Mouse (Mus musculus) C2C12 (cell line): Measurements from ENCODE around the gene Cyba. TPM values are rescaled to one million over a fixed set of nuclear protein-coding genes. Genes with fewer than 3 reads are reported as not detected.

Source experiments
- H3K27me3 ChIP-seq: one replicate; pipeline ENCODE4 v1.6.1; 2011; ENCODE audit not compliant: control insufficient read depth, insufficient read depth, insufficient read length
- H3K36me3 ChIP-seq: one replicate; pipeline ENCODE4 v1.6.1; 2011; ENCODE audit not compliant: control insufficient read depth, insufficient read depth
- H3K4me3 ChIP-seq: one replicate; pipeline ENCODE4 v1.5.1; 2011; ENCODE audit warnings: mild to moderate bottlenecking, control low read depth; ENCODE audit not compliant: poor library complexity, insufficient read depth, severe bottlenecking
- H3K79me2 ChIP-seq: one replicate; pipeline ENCODE4 v1.6.1; 2011; ENCODE audit not compliant: control insufficient read depth, insufficient read depth
- H3K79me3 ChIP-seq: one replicate; pipeline ENCODE4 v1.6.1; 2011; ENCODE audit warnings: low read depth, control low read depth
- H3ac ChIP-seq: one replicate; pipeline ENCODE3; 2011; ENCODE audit warnings: low read depth; ENCODE audit not compliant: control insufficient read depth, insufficient read length
- CEBPB ChIP-seq: IDR thresholded peaks from one replicate; pipeline ENCODE4 v1.6.1; 2011; ENCODE audit warnings: low read depth, mild to moderate bottlenecking, control low read depth, moderate library complexity
- CTCF ChIP-seq: IDR thresholded peaks from one replicate; pipeline ENCODE4 v1.5.1; 2011; ENCODE audit not compliant: control insufficient read depth, insufficient read depth, insufficient read length
- FOSL1 ChIP-seq: IDR thresholded peaks from one replicate; pipeline ENCODE4 v1.8.0; 2011; ENCODE audit warnings: mild to moderate bottlenecking, low read length; ENCODE audit not compliant: poor library complexity, insufficient read depth, severe bottlenecking
- MAX ChIP-seq: IDR thresholded peaks from one replicate; pipeline ENCODE4 v1.6.1; 2011; ENCODE audit warnings: mild to moderate bottlenecking, control low read depth
- MYOD1 ChIP-seq: IDR thresholded peaks from one replicate; pipeline ENCODE4 v1.6.1; 2011; ENCODE audit warnings: low read depth; ENCODE audit not compliant: control insufficient read depth, insufficient read length
- MYOG ChIP-seq: IDR thresholded peaks from one replicate; pipeline ENCODE4 v1.6.1; 2011; ENCODE audit not compliant: control insufficient read depth, insufficient read length; ENCODE audit errors: extremely low read depth
- USF1 ChIP-seq: IDR thresholded peaks from one replicate; pipeline ENCODE4 v1.6.1; 2011; ENCODE audit warnings: low read depth, mild to moderate bottlenecking, control low read depth, moderate library complexity
- polyA plus RNA-seq: library from polyadenylated mRNA; unstranded; fragments of >200 nt; fragmentation: generic; extraction: Trizol; gene quantifications from one replicate; pipeline ENCODE4 v1.2.1, GENCODE M21; 2012; ENCODE audit warnings: missing spikeins

The Cyba gene
- polyA plus RNA-seq, 1 experiment: not detected

- H3K36me3 ChIP-seq: no peaks in the 10 kb centered on the region
- H3K4me3 ChIP-seq: no peak overlapping the region
- H3K79me2 ChIP-seq: no peaks in the 10 kb centered on the region
- no peaks in the 10 kb centered on the region for H3K79me3 ChIP-seq
- peaks cover 3% of the 10 kb centered on the region for H3K27me3 ChIP-seq
- no peak for TF ChIP-seq USF1
- TF ChIP-seq CEBPB: no peak
- TF ChIP-seq MAX: no peak
- no peak for TF ChIP-seq MYOG
- TF ChIP-seq CTCF: no peak
- TF ChIP-seq MYOD1: no peak
- no peak for TF ChIP-seq FOSL1
- H3ac ChIP-seq: no peak overlapping the region
Measured at GRCm38 (mm10) chr8:122426145-122426544, 6.6 kb downstream of the Cyba start.

- no peak overlapping the region for H3ac ChIP-seq
- H3K79me3 ChIP-seq: no peaks in the 10 kb centered on the region
- H3K79me2 ChIP-seq: no peaks in the 10 kb centered on the region
- peaks cover 2% of the 10 kb centered on the region for H3K36me3 ChIP-seq
- H3K4me3 ChIP-seq: no peak overlapping the region
- H3K27me3 ChIP-seq: peaks cover 2% of the 10 kb centered on the region
- no peak for TF ChIP-seq CTCF
- TF ChIP-seq CEBPB: no peak
- no peak for TF ChIP-seq MYOD1
- TF ChIP-seq MAX: no peak
- no peak for TF ChIP-seq MYOG
- TF ChIP-seq FOSL1: no peak
- no peak for TF ChIP-seq USF1
Measured at GRCm38 (mm10) chr8:122423659-122424058, 9.1 kb downstream of the Cyba start.

GRCm38 (mm10) chr8:122423217-122423616 is 9.5 kb downstream of the Cyba start:
- peaks cover 6% of the 10 kb centered on the region for H3K36me3 ChIP-seq
- H3ac ChIP-seq: no peak overlapping the region
- TF ChIP-seq CTCF (no peak), MYOD1 (no peak), FOSL1 (no peak)
- no peaks in the 10 kb centered on the region for H3K27me3 ChIP-seq
- H3K79me2 ChIP-seq: no peaks in the 10 kb centered on the region
- H3K79me3 ChIP-seq: no peaks in the 10 kb centered on the region
- H3K4me3 ChIP-seq: no peak overlapping the region

- H3ac ChIP-seq: no peak within 1 kb of the TSS
- no peaks in the 10 kb centered on the region for H3K79me2 ChIP-seq
- H3K4me3 ChIP-seq: no peak within 1 kb of the TSS
- H3K79me3 ChIP-seq: no peaks in the 10 kb centered on the region
- peaks cover 14% of the 10 kb centered on the region for H3K36me3 ChIP-seq
- no peak for TF ChIP-seq FOSL1
- TF ChIP-seq CEBPB: no peak
- TF ChIP-seq MYOD1: no peak
- no peak for TF ChIP-seq MYOG
- TF ChIP-seq MAX: no peak
- no peak for TF ChIP-seq CTCF
- TF ChIP-seq USF1: no peak
- no peaks in the 10 kb centered on the region for H3K27me3 ChIP-seq
Measured at GRCm38 (mm10) chr8:122421376-122422070, 11.2 kb downstream of the Cyba start, which contains the start of gene Il17c. TSS of gene Il17c (plus strand) at chr8:122422020.

- Histone ChIP-seq H3K4me3 (no peak overlapping the region), H3K36me3 (peaks cover 29% of the 10 kb centered on the region), H3K79me2 (no peaks in the 10 kb centered on the region), H3K27me3 (no peaks in the 10 kb centered on the region), H3ac (no peak overlapping the region), H3K79me3 (no peaks in the 10 kb centered on the region)
- no peak for TF ChIP-seq MYOD1
- TF ChIP-seq CEBPB: no peak
- TF ChIP-seq FOSL1: no peak
- TF ChIP-seq CTCF: no peak
- TF ChIP-seq USF1: no peak
- no peak for TF ChIP-seq MAX
- no peak for TF ChIP-seq MYOG
Measured at GRCm38 (mm10) chr8:122419881-122420555, 12.7 kb downstream of the Cyba start.

GRCm38 (mm10) chr8:122415554-122415953 is 17.2 kb downstream of the Cyba start:
- H3K79me2 ChIP-seq: no peaks in the 10 kb centered on the region
- TF ChIP-seq FOSL1 (no peak), MAX (no peak), USF1 (no peak), CTCF (no peak), CEBPB (no peak), MYOG (no peak), MYOD1 (no peak)
- no peak overlapping the region for H3K4me3 ChIP-seq
- no peaks in the 10 kb centered on the region for H3K79me3 ChIP-seq
- no peaks in the 10 kb centered on the region for H3K27me3 ChIP-seq
- no peak overlapping the region for H3ac ChIP-seq
- peaks cover 65% of the 10 kb centered on the region for H3K36me3 ChIP-seq
